Mouse (Mus musculus): ENCODE results near the gene Foxo3. TPM values are rescaled to one million over a fixed set of nuclear protein-coding genes. Genes with fewer than 3 reads are reported as not detected.

Gene Foxo3
- polyA plus RNA-seq, 2 experiments: 15.6 to 17.6 TPM

DNA sequence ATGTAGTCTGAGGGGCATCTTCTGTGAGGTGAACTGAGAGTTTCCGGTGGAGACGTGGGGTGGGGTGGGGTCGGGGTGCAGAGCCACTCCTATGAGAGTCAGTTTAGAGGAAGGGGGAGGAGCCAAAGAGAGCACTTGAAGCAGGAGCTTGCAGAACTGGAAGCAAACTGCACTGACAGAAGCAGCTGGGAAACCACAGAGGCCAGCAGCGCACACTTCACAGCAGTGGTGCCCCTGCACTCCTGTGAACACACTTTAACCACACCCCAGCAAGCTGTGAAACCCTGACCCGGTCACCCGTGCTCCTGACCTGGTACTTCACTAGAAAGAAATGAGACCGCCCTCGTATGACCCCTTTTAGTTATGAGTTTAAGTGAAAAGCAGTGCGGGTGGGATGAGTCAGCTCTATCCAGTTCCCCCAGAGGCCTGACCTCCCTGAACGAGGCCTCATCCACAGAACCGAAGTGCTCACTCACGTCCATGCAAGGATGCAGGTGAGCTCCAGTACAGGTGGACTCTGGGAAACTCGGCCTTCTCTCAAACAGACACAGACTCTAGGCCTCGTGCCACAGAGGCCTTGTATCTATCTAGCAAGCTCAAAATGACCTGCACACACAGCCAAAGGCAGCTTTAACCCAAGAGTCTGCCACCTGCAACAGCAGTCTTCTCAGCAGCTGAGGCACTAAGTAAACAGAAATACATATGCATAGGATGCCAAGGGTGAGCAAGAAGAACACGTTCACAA, 7.1 kb downstream of the Foxo3 start:
- ATAC-seq (ENCODE audit: insufficient read depth): no peak
- Histone ChIP-seq H3K27ac (peak overlapping the region; percentile 94), H3K9me3 (ENCODE audit: control insufficient read depth, low read length) (peaks cover 13% of the 10 kb centered on the region), H3K9ac (replicated peaks) (peak overlapping the region; percentile 38), H3K4me2 (ENCODE audit: low read depth) (peak overlapping the region; percentile 98), H3K36me3 (replicated peaks; ENCODE audit: control insufficient read depth, insufficient read depth, low read depth) (peaks cover 93% of the 10 kb centered on the region), H3K4me1 (replicated peaks; ENCODE audit: control insufficient read depth in 2 of 2, insufficient read depth in 2 of 2, low read length in 1 of 2) (peaks cover 65 to 70% of the 10 kb centered on the region in 2 experiments), H3K4me3 (ENCODE audit: insufficient read depth in 1 of 2, low read depth in 2 of 2, low read length in 2 of 2) (peak overlapping the region; percentile 34 to 37), H3K27me3 (ENCODE audit: control insufficient read depth, insufficient read depth, low read length) (no peaks in the 10 kb centered on the region)
- WGBS (ENCODE audit: insufficient replicate concordance): 23% methylated on average over 15 of the region's 15 CpGs
- no peak for DNase-seq (ENCODE audit: low read depth in 3 of 3, low spot score in 3 of 3)
- TF ChIP-seq CTCF (IDR thresholded peaks at IDR 0.05; ENCODE audit: low read depth): no peak
- TF ChIP-seq EP300 (IDR thresholded peaks at IDR 0.05; ENCODE audit: low read depth): no peak; the same call in none of the 2 replicates

DNA sequence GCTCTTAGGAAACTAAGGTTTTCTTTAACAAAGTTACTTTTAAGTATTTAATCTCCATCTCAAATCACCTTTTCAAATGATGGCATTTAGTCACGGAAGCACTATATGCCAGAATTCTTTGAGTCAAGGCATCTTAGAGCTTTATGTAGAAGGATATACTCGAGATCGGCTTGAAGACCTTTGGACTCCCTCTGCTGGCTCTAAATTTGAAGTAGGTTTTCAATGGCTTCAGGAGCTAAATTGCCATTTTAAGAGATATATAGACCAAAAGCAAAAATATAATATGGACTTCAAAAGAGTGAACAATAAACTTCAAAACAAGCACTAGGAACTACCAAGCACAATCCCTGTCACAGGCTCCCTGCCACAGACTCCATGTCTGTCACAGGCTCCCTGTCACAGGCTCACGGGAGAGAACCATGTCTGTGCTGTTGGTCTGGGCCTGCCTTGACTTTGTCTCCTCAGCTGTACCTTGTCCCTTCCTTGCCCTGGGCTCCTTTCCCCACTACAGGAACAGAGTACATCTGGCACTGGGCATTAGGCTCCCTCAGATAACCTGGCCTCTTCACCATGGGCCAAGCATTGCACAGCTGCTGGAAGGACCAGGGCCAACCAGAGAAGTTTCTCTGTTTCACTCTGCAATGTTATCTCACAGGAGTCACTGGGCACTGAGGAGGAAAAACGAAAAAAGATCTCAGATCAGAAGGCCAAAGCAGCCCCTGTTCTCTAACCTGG, 8.6 kb downstream of the Foxo3 start:
- no peak for TF ChIP-seq CTCF (IDR thresholded peaks at IDR 0.05; ENCODE audit: low read depth)
- Histone ChIP-seq H3K9me3 (ENCODE audit: control insufficient read depth, low read length) (peaks cover 13% of the 10 kb centered on the region), H3K4me2 (ENCODE audit: low read depth) (peak overlapping the region; percentile 98), H3K4me1 (replicated peaks; ENCODE audit: control insufficient read depth in 2 of 2, insufficient read depth in 2 of 2, low read length in 1 of 2) (peaks cover 77 to 83% of the 10 kb centered on the region in 2 experiments), H3K36me3 (replicated peaks; ENCODE audit: control insufficient read depth, insufficient read depth, low read depth) (peaks cover 94% of the 10 kb centered on the region), H3K4me3 (ENCODE audit: insufficient read depth in 1 of 2, low read depth in 2 of 2, low read length in 2 of 2) (no peak overlapping the region), H3K9ac (replicated peaks) (no peak overlapping the region), H3K27ac (peak overlapping the region; percentile 94), H3K27me3 (ENCODE audit: control insufficient read depth, insufficient read depth, low read length) (no peaks in the 10 kb centered on the region)
- WGBS (ENCODE audit: insufficient replicate concordance): 76% methylated on average over 5 of the region's 5 CpGs
- DNase-seq (ENCODE audit: low read depth in 3 of 3, low spot score in 3 of 3) (no peak), ATAC-seq (ENCODE audit: insufficient read depth) (no peak)

DNA sequence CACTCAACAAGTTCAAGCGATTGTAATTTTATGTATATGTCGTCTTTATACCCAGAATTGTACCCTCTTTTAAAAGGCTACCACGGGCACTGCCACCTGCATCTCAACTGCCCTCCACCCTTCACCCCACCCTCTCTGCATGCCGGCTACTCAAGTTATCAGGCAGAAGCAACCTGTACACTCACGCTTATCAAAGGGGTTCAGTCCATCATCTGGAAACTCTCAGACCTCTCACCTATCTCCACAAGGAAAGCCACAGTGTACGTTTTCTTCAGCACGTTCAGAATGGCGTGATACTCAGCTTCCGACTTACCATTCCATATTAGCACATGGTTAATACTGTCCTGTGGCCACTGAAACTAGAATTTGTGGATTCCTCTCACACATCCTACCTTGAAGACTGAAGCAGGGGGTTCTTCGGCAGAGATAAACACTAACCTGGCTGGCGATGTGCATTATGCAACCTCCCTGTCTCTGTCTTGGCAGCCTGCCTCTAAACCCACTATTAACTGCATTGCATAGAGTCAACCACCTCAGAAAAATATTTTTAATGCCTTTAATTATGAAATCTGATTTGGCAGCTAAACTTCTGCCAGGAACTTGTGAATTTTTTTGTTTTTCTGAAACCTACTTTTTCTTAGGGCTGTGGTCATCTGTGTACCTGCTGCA, 11.4 kb downstream of the Foxo3 start:
- TF ChIP-seq EP300 (IDR thresholded peaks at IDR 0.05; ENCODE audit: low read depth) (peak; percentile 100), CTCF (IDR thresholded peaks at IDR 0.05; ENCODE audit: low read depth) (no peak)
- Histone ChIP-seq H3K4me1 (replicated peaks; ENCODE audit: control insufficient read depth in 2 of 2, insufficient read depth in 2 of 2, low read length in 1 of 2) (peaks cover 83% of the 10 kb centered on the region in 2 experiments), H3K27me3 (ENCODE audit: control insufficient read depth, insufficient read depth, low read length) (no peaks in the 10 kb centered on the region), H3K4me3 (ENCODE audit: insufficient read depth in 1 of 2, low read depth in 2 of 2, low read length in 2 of 2) (peak overlapping the region; percentile 33 to 44), H3K9me3 (ENCODE audit: control insufficient read depth, low read length) (peaks cover 13% of the 10 kb centered on the region), H3K36me3 (replicated peaks; ENCODE audit: control insufficient read depth, insufficient read depth, low read depth) (peaks cover 85% of the 10 kb centered on the region), H3K4me2 (ENCODE audit: low read depth) (peak overlapping the region; percentile 81), H3K27ac (peak overlapping the region; percentile 98), H3K9ac (replicated peaks) (peak overlapping the region; percentile 61)
- 23% methylated on average over 11 of the region's 11 CpGs for whole genome bisulfite sequencing (ENCODE audit: insufficient replicate concordance)
- DNase-seq (ENCODE audit: low read depth in 3 of 3, low spot score in 3 of 3): peak; percentile 90 to 92 (median 91)
- ATAC-seq (ENCODE audit: insufficient read depth): peak; percentile 90

DNA sequence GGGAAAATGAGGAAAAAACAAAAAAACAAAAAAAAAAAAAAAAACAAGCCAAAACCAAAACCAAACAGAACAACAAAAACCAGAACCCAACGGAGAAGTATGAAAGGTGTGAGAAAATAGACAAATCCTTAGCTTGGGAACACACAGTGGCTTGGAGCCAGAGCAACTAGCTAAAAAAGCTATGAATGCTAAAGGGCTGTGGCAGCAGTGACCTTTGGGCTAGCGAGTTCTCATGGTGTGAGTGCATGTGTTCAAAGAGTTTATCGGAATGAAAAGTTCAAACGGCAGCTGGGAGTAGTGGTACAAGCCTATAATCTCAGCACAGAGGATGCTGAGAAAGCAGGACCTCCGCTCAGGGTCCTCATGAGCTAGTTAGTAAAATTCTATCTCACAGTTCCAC, 12.4 kb downstream of the Foxo3 start:
- peaks cover 13% of the 10 kb centered on the region for H3K9me3 ChIP-seq (ENCODE audit: control insufficient read depth, low read length)
- peak overlapping the region; percentile 98 for H3K27ac ChIP-seq
- no peak for ATAC-seq (ENCODE audit: insufficient read depth)
- TF ChIP-seq EP300 (IDR thresholded peaks at IDR 0.05; ENCODE audit: low read depth) (no peak), CTCF (IDR thresholded peaks at IDR 0.05; ENCODE audit: low read depth) (no peak)
- H3K4me2 ChIP-seq (ENCODE audit: low read depth): peak overlapping the region; percentile 81
- H3K9ac ChIP-seq (replicated peaks): peak overlapping the region; percentile 61
- 77% methylated on average over 5 of the region's 5 CpGs for WGBS (ENCODE audit: insufficient replicate concordance)
- peaks cover 85% of the 10 kb centered on the region for H3K36me3 ChIP-seq (replicated peaks; ENCODE audit: control insufficient read depth, insufficient read depth, low read depth)
- no peak for DNase-seq (ENCODE audit: low read depth in 3 of 3, low spot score in 3 of 3)
- peak overlapping the region in 1 of 2 experiments; percentile 44; a peak in 2 of 4 replicates for H3K4me3 ChIP-seq (ENCODE audit: insufficient read depth in 1 of 2, low read depth in 2 of 2, low read length in 2 of 2)
- no peaks in the 10 kb centered on the region for H3K27me3 ChIP-seq (ENCODE audit: control insufficient read depth, insufficient read depth, low read length)
- H3K4me1 ChIP-seq (replicated peaks; ENCODE audit: control insufficient read depth in 2 of 2, insufficient read depth in 2 of 2, low read length in 1 of 2): peaks cover 83 to 84% of the 10 kb centered on the region in 2 experiments

Data from liver, embryonic 14.5 days (tissue).